Mouse (Mus musculus) heart, embryonic 11.5 days (tissue): ENCODE measurements around the gene Gm10354. TPM values are rescaled to one million over a fixed set of nuclear protein-coding genes. Genes with fewer than 3 reads are reported as not detected.
A peak's percentile ranks its signal among the peaks of the same experiment; 100 is the strongest.
"Not testable (repeated sequence)": the region's sequence is repeated elsewhere in the genome, so short reads cannot be mapped to it uniquely, and the experiment has no call there.

Source experiments
- ATAC-seq: fragments of 200-750 bp; cut with Nextera tagmentation; replicated peaks from 2 replicates; pipeline ENCODE4 v1.8.0; 2017; ENCODE audit warnings: moderate library complexity; ENCODE audit not compliant: insufficient number of reproducible peaks, low FRiP score, low TSS enrichment
- H3K27ac ChIP-seq: fragments of 300-500 bp; sonication (generic); 2 replicates; pipeline ENCODE4 v1.5.1; 2014; ENCODE audit warnings: mild to moderate bottlenecking, low read depth, low read length
- H3K27me3 ChIP-seq: fragments of 300-500 bp; sonication (generic); 2 replicates; pipeline ENCODE4 v1.6.1; 2014; ENCODE audit warnings: mild to moderate bottlenecking, low read length, mixed read lengths; ENCODE audit not compliant: control insufficient read depth, insufficient read depth
- H3K36me3 ChIP-seq: fragments of 300-500 bp; sonication (generic); 2 replicates; pipeline ENCODE4 v1.6.1; 2014; ENCODE audit warnings: mild to moderate bottlenecking, low read length, moderate library complexity, mixed read lengths; ENCODE audit not compliant: control insufficient read depth, insufficient read depth
- H3K4me1 ChIP-seq: fragments of 300-500 bp; sonication (generic); 2 replicates; pipeline ENCODE4 v1.6.1; 2014; ENCODE audit warnings: low read length; ENCODE audit not compliant: control insufficient read depth, insufficient read depth
- H3K4me2 ChIP-seq: fragments of 300-500 bp; sonication (generic); 2 replicates; pipeline ENCODE4 v1.6.1; 2014; ENCODE audit warnings: mild to moderate bottlenecking, moderate library complexity
- H3K4me3 ChIP-seq: fragments of 300-500 bp; sonication (generic); 2 replicates; pipeline ENCODE4 v1.5.1; 2014; ENCODE audit warnings: low read depth, low read length
- H3K9ac ChIP-seq: fragments of 300-500 bp; sonication (generic); 2 replicates; pipeline ENCODE4 v1.6.1; 2014; ENCODE audit warnings: mild to moderate bottlenecking, low read depth, low read length, moderate library complexity
- H3K9me3 ChIP-seq: fragments of 300-500 bp; sonication (generic); replicated peaks from 2 replicates; pipeline ENCODE4 v1.6.1; 2016; ENCODE audit warnings: low read length; ENCODE audit not compliant: control insufficient read depth
- WGBS: fragments of 180-500 bp; shearing (Covaris S2); extraction: QIAGEN DNeasy Blood & Tissue Kit; methylation state at CpG from one replicate; pipeline ENCODE4 v1.1.7; 2014; ENCODE audit not compliant: insufficient replicate concordance; 5-methylcytosine and 5-hydroxymethylcytosine counted together
- polyA plus RNA-seq: library from polyadenylated mRNA; unstranded; fragments of >200 nt; fragmentation: Nextera tagmentation; extraction: Ambion mirVana; gene quantifications from 2 replicates; pipeline ENCODE4 v1.2.1, GENCODE M21; 2014

Gm10354 gene
- polyA plus RNA-seq, 1 experiment from 2014 or later = not detected

DNA sequence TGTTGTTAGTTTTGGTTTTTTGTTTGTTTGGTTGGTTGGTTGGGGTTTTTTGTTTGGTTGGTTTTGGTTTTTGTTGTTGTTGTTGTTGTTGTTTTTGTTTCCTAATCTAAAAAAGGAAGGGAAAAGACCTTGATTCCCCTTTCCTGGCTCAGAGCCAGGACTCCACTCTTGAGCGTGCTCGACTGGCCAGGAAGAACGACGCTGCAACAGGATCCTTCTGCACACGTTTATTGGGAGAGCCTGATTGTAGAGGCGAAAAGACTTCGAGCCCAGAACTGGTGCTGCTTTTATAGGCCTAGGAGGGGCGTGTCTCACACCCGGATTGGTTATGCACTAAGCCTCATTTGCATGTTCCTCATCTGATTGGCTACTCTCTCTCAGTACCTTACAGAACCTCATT is 19.3 kb upstream of the Gm10354 start:
- peak; percentile 61 for ATAC-seq
- not testable (repeated sequence) for H3K36me3 ChIP-seq, H3K4me2 ChIP-seq, H3K9ac ChIP-seq, H3K9me3 ChIP-seq, H3K4me1 ChIP-seq, H3K4me3 ChIP-seq, H3K27ac ChIP-seq, H3K27me3 ChIP-seq
- 73% methylated on average over 9 of the region's 9 CpGs for WGBS

DNA sequence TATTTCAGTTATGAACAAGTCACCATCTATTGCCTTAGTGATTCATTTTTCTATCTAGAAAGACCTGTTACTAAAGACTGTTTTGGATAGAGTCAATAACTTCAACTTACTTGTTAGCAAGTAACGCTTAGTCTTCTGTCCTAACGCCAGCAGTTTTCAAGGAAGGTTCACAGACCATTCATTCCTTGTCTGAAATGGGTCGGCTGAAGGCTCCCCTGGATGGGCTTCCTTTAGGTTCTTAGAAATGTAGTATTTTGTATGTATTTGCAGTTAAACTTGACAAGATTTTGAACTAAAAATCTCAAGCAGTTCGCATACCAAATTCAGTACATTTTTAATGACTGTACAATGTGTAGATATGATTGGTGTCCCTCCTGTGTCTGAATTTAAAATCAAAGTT is 18.8 kb upstream of the Gm10354 start:
- H3K36me3 ChIP-seq, H3K4me3 ChIP-seq, H3K27me3 ChIP-seq, H3K4me2 ChIP-seq, H3K4me1 ChIP-seq, H3K9ac ChIP-seq, H3K27ac ChIP-seq, H3K9me3 ChIP-seq: not testable (repeated sequence)
- 0 out of 2 replicates have a peak, but pooled peaks have one; percentile 26 for ATAC-seq
- WGBS = 77% methylated on average over 4 of the region's 4 CpGs

DNA sequence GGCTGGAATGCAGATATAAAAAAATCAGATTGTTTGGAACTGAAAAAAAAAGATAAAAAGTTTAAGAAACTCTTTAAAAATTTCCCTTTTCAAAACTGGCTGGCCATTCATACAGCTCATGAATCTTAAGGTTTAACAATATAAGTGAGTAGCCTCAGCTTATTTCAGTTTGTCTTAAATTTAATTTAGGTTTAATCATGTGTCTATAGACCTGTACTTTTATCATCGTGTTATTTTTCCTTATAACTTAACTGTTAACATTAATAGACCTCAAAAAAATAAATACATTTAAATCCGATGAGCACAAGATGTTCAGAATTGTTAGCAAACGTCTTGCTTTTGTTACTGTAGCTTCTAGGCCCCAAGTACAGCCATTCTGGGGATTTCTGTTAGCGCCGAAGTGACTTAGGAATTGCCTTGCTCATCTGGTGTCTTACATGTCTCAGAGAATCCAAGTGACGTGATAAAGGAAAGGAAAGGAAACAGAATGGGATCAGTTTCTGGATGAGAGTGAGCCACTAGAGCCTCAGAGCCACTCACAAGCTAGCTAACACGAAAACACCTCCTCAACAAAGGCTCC is 18.0 kb upstream of the Gm10354 start:
- WGBS = 72% methylated on average over 6 of the region's 7 CpGs
- H3K4me1 ChIP-seq, H3K36me3 ChIP-seq, H3K4me3 ChIP-seq, H3K27ac ChIP-seq, H3K4me2 ChIP-seq, H3K9me3 ChIP-seq, H3K27me3 ChIP-seq, H3K9ac ChIP-seq: not testable (repeated sequence)
- ATAC-seq = peak; percentile 67

DNA sequence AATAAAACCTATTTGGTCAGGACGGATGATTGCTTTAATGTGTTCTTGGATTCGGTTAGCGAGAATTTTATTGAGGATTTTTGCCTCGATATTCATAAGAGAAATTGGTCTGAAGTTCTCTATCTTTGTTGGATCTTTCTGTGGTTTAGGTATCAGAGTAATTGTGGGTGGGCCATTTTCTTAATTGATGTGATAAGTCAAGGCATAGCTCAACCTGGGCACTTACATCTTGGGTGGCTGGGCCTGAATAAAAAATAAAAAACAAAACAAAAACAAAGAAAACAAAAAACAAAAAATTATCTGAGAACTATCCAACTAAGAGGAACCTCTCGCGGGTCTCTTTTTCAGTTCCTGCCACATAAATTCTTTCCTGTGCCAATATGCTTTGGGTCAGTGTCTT is 15.4 kb upstream of the Gm10354 start:
- H3K27ac ChIP-seq, H3K27me3 ChIP-seq, H3K4me3 ChIP-seq, H3K4me2 ChIP-seq, H3K9me3 ChIP-seq, H3K9ac ChIP-seq, H3K4me1 ChIP-seq, H3K36me3 ChIP-seq: not testable (repeated sequence)
- 76% methylated on average over 6 of the region's 6 CpGs for WGBS
- ATAC-seq = peak; percentile 75; the same call in 1 of the 2 replicates

DNA sequence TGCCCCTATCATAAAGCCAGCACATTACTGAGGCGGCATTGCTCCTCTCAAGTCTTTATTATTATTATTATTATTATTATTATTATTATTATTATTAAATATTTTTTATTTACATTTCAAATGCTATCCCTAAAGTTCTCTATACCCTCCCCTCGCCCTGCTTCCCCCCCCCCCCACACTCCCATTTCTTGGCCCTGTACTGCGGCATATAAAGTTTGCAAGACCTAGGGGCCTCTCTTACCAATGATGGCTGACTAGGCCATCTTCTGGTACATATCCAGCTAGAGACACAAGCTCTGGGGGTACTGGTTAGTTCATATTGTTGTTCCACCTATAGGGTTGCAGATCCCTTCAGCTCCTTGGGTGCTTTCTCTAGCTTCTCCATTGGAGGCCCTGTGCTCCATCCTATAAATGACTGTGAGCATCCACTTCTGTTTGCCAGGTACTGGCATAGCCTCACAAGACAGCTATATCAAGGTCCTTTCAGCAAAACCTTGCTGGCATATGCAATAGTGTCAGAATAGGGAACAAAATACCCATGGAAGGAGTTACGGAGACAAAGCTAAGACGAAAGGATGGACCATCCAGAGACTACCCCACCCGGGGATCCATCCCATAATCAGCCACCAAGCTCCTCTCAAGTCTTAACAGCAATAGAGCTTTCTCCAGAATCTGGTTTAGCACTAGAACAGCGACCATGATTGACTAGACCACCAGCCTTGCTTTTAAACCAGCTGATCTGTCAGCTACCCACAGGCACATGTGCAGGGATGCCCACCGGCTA is 11.8 kb upstream of the Gm10354 start:
- not testable (repeated sequence) for H3K9ac ChIP-seq, H3K9me3 ChIP-seq, H3K4me3 ChIP-seq, H3K36me3 ChIP-seq, H3K27ac ChIP-seq, H3K4me2 ChIP-seq, H3K27me3 ChIP-seq, H3K4me1 ChIP-seq
- ATAC-seq = peak; percentile 80
- 81% methylated on average over 7 of the region's 8 CpGs for WGBS

DNA sequence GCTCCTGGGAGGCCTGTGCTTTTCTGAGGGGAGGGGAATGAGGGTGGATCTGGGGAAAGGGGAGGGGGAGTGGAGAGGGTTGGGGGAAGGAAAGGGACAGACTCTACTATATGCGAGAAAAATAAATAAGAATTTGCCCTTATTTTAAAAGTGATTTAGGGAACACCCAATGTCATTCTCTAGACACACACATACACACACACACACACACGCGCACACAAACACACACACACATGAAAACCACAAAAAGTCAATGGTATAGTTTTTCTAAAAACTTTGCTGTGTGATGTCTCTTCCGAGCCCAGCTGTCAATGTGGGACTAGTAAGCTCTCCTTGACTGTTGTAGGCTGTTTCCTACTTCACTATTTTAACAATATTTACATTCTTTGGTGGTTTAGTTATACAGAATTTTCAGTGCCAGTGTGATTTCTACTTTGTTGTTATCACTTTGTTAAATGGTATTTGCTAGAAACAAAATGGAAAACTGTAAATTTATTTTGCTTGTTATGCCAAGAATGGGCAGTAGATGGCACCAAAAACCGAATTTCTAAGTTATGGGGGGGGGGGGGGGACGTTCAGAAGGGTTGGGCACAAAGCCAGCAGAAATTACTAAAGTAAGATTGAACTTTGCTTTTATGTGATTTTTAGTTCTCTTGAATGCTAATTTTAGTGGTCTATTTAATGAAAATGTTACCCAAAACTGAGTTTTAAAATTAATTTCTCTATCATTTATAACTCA is 8.1 kb upstream of the Gm10354 start:
- 35% methylated on average over 5 of the region's 6 CpGs for WGBS
- not testable (repeated sequence) for H3K9ac ChIP-seq, H3K27me3 ChIP-seq, H3K36me3 ChIP-seq, H3K4me3 ChIP-seq, H3K4me2 ChIP-seq, H3K9me3 ChIP-seq, H3K27ac ChIP-seq, H3K4me1 ChIP-seq
- peak; percentile 75; the same call in 1 of the 2 replicates for ATAC-seq

DNA sequence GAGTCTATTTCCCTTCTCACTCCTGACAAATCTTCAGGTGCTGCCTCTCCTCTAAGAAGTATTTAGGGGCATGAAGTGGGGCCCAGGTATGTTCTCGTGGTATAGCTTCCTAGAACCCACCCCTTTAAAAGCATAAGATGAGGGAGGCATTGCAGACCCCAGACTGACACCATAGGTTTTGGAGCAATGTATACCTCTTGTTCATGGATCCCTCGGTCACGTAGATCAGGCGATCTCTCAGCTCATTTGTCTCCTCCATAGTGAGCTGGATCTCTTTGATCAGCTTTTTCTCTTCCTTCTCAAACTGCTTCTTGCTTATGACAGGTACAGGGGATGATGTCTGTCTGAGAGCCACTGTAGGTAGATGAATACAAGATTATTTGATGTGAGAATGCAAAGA is 1.4 kb downstream of the Gm10354 start:
- ATAC-seq, H3K4me3 ChIP-seq, H3K27ac ChIP-seq, H3K9me3 ChIP-seq, H3K36me3 ChIP-seq, H3K27me3 ChIP-seq, H3K9ac ChIP-seq, H3K4me2 ChIP-seq, H3K4me1 ChIP-seq: not testable (repeated sequence)
- WGBS = 66% methylated on average over 4 of the region's 4 CpGs

DNA sequence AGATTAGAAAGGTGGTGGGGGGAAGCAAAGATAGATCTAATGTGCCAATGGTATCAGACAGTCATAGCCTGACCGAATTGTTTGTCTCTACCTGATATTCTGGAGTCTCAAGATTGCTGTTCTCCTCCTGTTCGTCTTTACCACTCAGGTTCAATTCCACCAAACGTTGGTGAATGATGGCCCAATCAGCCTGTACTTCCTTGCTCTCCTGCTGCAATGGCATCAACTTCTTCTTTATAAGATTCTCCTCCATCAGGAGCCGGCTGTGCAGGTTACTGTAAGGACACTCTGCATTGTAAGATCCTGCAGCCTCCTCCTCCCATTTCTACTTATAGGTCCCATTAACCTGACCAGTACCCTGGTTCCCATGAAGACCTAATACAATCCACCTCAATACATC is 3.4 kb downstream of the Gm10354 start:
- not testable (repeated sequence) for ATAC-seq, H3K36me3 ChIP-seq, H3K27ac ChIP-seq, H3K27me3 ChIP-seq, H3K4me1 ChIP-seq, H3K4me3 ChIP-seq, H3K9me3 ChIP-seq, H3K9ac ChIP-seq, H3K4me2 ChIP-seq
- WGBS = 62% methylated on average over 3 of the region's 4 CpGs
